Mouse (Mus musculus) heart, postnatal 0 days (tissue): ENCODE results near the gene Rbks.

Experiments used
- CTCF ChIP-seq: IDR thresholded peaks from 2 replicates; pipeline ENCODE4 v1.5.1; 2016; ENCODE audit warnings: antibody characterized with exemption, control low read depth, low read depth
- EP300 ChIP-seq: IDR thresholded peaks from 2 replicates; pipeline ENCODE4 v1.6.1; 2016; ENCODE audit warnings: antibody characterized with exemption, low read depth

DNA sequence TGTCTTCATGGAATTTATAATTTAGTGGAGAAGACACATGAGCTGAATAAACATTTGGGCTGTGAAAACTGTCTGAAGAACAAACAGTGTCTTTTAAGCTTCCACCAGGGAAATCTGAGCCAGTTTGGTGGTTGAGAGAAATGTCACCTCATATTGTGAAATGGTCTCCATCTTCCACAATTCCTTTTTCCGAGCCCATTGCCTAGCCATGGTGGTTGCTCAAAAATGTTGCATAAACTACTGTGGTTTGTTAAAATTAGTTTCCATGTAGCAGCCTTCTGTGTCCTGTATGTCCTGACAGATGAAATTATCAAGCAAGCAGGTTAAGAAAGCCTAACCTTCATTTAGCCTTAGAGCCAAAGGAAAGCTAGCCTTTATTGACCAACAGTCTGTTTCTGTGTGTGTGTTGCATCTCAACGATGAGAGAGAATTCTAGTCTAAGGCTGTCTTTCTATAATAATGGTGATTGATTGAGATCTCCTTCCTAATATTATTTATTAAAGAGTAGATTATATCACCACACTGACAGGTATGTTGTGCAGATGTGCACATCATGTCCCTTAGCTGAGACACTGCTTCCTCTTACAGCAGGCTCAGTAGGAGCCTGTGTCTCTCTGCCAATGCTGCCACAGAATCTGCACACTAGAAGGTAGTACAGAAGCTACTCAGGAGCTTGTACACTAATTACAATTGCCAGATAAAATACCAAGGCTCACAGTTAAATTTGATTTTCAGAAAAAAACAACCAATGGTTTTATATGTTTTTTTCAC, 46.7 kb downstream of the Rbks start:
- TF ChIP-seq CTCF = no peak
- TF ChIP-seq EP300 = no peak
